Mouse (Mus musculus) spleen, postnatal 4 days (tissue): ENCODE measurements at regions not wholly inside any gene's neighbourhood (a gene's known extent, or its start where the extent isn't known, plus 50 kb on each side); places are given as distances from the start of the nearest gene placed in this dataset.
"Not testable (repeated sequence)": the region's sequence is repeated elsewhere in the genome, so short reads cannot be mapped to it uniquely, and the experiment has no call there.

Experiments used
- DNase-seq, 2 experiments: peaks; one replicate each; pipeline ENCODE4 v3.0.0; 2022; ENCODE audit warnings: low spot score in 2 of 2

- no peak for DNase-seq
Observed at GRCm38 (mm10) chr9:11206267-11206666, 301.7 kb upstream of the Cntn5 start.

- DNase-seq: no peak
Observed at GRCm38 (mm10) chr9:11192183-11192582, 287.6 kb upstream of the Cntn5 start.

- DNase-seq: no peak
Observed at GRCm38 (mm10) chr9:11145799-11146198, 241.2 kb upstream of the Cntn5 start.

GRCm38 (mm10) chr9:11126833-11127232 is 222.3 kb upstream of the Cntn5 start:
- DNase-seq: no peak

GRCm38 (mm10) chr9:11119153-11119552 is 214.6 kb upstream of the Cntn5 start:
- DNase-seq: no peak

GRCm38 (mm10) chr9:11107828-11108227 is 203.3 kb upstream of the Cntn5 start:
- DNase-seq: not testable (repeated sequence)

- DNase-seq: not testable (repeated sequence)
Observed at GRCm38 (mm10) chr9:11107212-11107611, 202.6 kb upstream of the Cntn5 start.

GRCm38 (mm10) chr9:11106268-11106667 is 201.7 kb upstream of the Cntn5 start:
- DNase-seq: no peak

- DNase-seq: no peak
Observed at GRCm38 (mm10) chr9:11103448-11103847, 198.9 kb upstream of the Cntn5 start.

GRCm38 (mm10) chr9:11092874-11093273 is 188.3 kb upstream of the Cntn5 start:
- no peak for DNase-seq

GRCm38 (mm10) chr9:11067125-11067524 is 162.6 kb upstream of the Cntn5 start:
- not testable (repeated sequence) for DNase-seq

GRCm38 (mm10) chr9:11062856-11063255 is 158.3 kb upstream of the Cntn5 start:
- no peak for DNase-seq
